Mouse (Mus musculus) heart, adult 11 months (tissue): ENCODE measurements around the gene 1700123L14Rik.

Source experiments
- DNase-seq: peaks from one replicate; pipeline ENCODE4 v3.0.0; 2022

The 1700123L14Rik gene

GRCm38 (mm10) chr6:96165818-96166379, at the start of gene 1700123L14Rik:
Gene 1700123L14Rik (minus strand): TSS chr6:96166243.
- peak; percentile 89 for DNase-seq

- DNase-seq = no peak
Observed at GRCm38 (mm10) chr6:96205395-96205794, 39.4 kb upstream of the 1700123L14Rik start.

GRCm38 (mm10) chr6:96198991-96199390, 32.9 kb upstream of the 1700123L14Rik start:
- peak; percentile 92 for DNase-seq

- no peak for DNase-seq
Observed at GRCm38 (mm10) chr6:96186517-96186916, 20.5 kb upstream of the 1700123L14Rik start.

- no peak for DNase-seq
Observed at GRCm38 (mm10) chr6:96183392-96183791, 17.3 kb upstream of the 1700123L14Rik start.

GRCm38 (mm10) chr6:96178530-96178929, 12.5 kb upstream of the 1700123L14Rik start:
- no peak for DNase-seq

- DNase-seq = no peak
Observed at GRCm38 (mm10) chr6:96173681-96174080, 7.6 kb upstream of the 1700123L14Rik start.

GRCm38 (mm10) chr6:96167031-96167430, 988 bp upstream of the 1700123L14Rik start:
- no peak for DNase-seq

GRCm38 (mm10) chr6:96165403-96165802, 640 bp downstream of the 1700123L14Rik start:
- peak; percentile 89 for DNase-seq

- no peak for DNase-seq
Observed at GRCm38 (mm10) chr6:96143326-96143725, 22.7 kb downstream of the 1700123L14Rik start.

GRCm38 (mm10) chr6:96116534-96117272, 49.3 kb downstream of the 1700123L14Rik start:
- peak; percentile 91 for DNase-seq

- DNase-seq = no peak
Observed at GRCm38 (mm10) chr6:96116148-96116533, 49.9 kb downstream of the 1700123L14Rik start.
